Mouse (Mus musculus): Measurements from ENCODE around the gene Slc38a11.

- TF ChIP-seq POLR2A (IDR thresholded peaks at IDR 0.05; ENCODE audit: insufficient read depth, low read depth, low read length) (no peak), CTCF (IDR thresholded peaks at IDR 0.05) (no peak), EP300 (IDR thresholded peaks at IDR 0.05; ENCODE audit: insufficient read depth, low read depth, low read length) (no peak)
Observed at GRCm38 (mm10) chr2:65336608-65337007, 27.2 kb downstream of the Slc38a11 start.
